Mouse (Mus musculus): ENCODE measurements at regions not wholly inside any gene's neighbourhood (a gene's known extent, or its start where the extent isn't known, plus 50 kb on each side); places are given as distances from the start of the nearest gene placed in this dataset.

GRCm38 (mm10) chr6:51057229-51057628 lies 375.2 kb upstream of the Nfe2l3 start:
- no peak for ATAC-seq (ENCODE audit: low FRiP score, low read depth)
- H3K4me2 ChIP-seq (replicated peaks), result no peak overlapping the region
- WGBS, result 43% methylated on average over 7 of the region's 7 CpGs
- no peaks in the 10 kb centered on the region for H3K9me3 ChIP-seq
- H3K9ac ChIP-seq, result no peak overlapping the region
- no peaks in the 10 kb centered on the region for H3K36me3 ChIP-seq
- H3K4me3 ChIP-seq, result no peak overlapping the region
- H3K27ac ChIP-seq, result no peak overlapping the region
- H3K27me3 ChIP-seq, result peaks cover 85% of the 10 kb centered on the region
- peaks cover 34% of the 10 kb centered on the region for H3K4me1 ChIP-seq

DNA sequence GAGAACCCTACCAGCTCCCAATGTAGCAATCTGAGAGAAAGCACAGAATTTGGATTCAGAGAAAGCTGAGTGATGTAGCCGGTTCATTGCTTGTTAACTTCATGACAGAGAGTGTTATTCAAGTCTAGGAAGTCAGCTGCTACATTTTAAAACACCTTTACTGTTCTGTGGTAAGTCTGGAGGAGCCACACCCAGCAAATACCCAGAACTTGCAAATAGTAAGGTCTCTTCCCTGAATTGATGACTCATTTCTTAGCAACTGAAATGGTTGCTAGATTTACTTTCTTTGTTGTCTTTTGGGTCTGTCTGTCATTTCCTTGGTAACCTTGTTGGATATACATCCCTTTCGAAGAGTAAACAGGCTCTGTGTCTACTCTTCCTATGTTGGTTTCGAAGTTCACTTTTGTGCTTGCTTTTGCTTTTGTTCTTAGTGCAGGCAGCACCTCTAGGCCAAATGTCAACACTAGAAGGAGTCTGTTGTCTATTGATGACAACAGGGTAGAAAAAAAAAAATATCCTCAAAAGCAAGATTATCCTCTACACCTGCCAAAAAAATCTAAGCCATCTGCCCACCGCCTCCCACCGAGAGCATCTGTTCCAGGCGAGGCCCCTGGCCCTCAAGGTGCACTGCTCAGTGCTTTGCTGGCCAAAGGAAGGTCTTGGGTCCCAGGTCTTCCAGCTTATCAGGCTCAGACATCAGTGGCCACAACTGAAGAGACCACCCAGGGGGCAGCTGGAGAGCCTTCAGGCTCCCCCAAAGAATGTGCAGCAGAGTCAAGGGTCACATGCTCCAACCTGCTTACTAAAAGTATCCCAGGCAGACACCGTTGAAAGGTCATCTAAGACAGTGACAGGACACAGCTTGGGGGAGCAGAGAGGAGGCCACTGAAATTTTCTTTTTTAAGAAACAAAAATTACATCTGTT lies 372.3 kb upstream of the Nfe2l3 start:
- Histone ChIP-seq H3K36me3 (no peaks in the 10 kb centered on the region), H3K4me1 (peaks cover 27% of the 10 kb centered on the region), H3K4me2 (replicated peaks) (peak overlapping the region; percentile 4; the same call in 1 of the 2 replicates), H3K27me3 (peaks cover 74% of the 10 kb centered on the region), H3K4me3 (no peak overlapping the region), H3K9me3 (no peaks in the 10 kb centered on the region), H3K9ac (no peak overlapping the region), H3K27ac (peak overlapping the region; percentile 67; the same call in 1 of the 2 replicates)
- WGBS, result 63% methylated on average over 7 of the region's 7 CpGs
- no peak for ATAC-seq (ENCODE audit: low FRiP score, low read depth)

DNA sequence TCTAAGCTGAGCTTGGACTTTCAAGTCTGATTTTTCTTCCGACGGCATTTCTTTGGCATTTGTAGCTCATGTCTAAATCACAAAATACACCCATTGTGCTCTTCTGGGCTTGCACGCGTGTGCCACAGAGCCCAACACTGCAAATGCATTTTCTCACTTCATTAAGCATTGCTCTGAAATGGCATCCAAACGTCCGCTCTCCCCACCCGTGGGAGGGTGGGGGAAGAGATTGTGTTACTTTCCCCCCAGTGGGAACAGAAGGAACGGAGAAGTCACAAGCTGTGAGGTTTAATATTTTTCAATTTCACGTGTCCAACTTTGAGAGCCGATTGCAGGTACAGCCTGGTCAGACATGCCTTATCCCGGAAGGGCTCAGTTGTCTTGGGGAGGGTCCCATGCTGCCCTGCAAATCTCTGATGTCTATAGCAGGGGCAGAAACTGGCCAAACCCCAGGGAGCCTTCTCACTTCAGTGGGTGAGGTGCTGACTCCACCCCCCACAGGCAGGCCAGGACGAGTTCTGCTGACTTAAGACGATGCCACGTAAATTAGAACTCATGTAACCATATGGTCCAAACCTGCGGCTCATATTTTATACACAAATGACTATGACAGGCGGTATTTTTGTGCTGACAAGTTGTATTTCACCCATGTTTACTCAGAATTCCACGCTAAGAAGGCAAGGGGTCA lies 371.5 kb upstream of the Nfe2l3 start:
- Histone ChIP-seq H3K4me2 (replicated peaks) (peak overlapping the region; percentile 4; the same call in 1 of the 2 replicates), H3K9ac (no peak overlapping the region; the same call in 1 of the 2 replicates), H3K36me3 (no peaks in the 10 kb centered on the region), H3K9me3 (no peaks in the 10 kb centered on the region), H3K4me1 (peaks cover 34% of the 10 kb centered on the region), H3K27ac (peak overlapping the region; percentile 67; the same call in 1 of the 2 replicates), H3K27me3 (peaks cover 69% of the 10 kb centered on the region), H3K4me3 (no peak overlapping the region)
- 37% methylated on average over 17 of the region's 17 CpGs for WGBS
- no peak; the same call in 1 of the 2 replicates for ATAC-seq (ENCODE audit: low FRiP score, low read depth)

GRCm38 (mm10) chr6:51065156-51065555 lies 367.3 kb upstream of the Nfe2l3 start:
- WGBS, result 18% methylated on average over 6 of the region's 6 CpGs
- no peak for ATAC-seq (ENCODE audit: low FRiP score, low read depth)
- Histone ChIP-seq H3K4me1 (peaks cover 63% of the 10 kb centered on the region), H3K4me2 (replicated peaks) (no peak overlapping the region), H3K9ac (no peak overlapping the region), H3K9me3 (no peaks in the 10 kb centered on the region), H3K27me3 (peaks cover 44% of the 10 kb centered on the region), H3K27ac (0 out of 2 replicates have a peak overlapping the region, but pooled peaks have one; percentile 28), H3K4me3 (no peak overlapping the region), H3K36me3 (no peaks in the 10 kb centered on the region)

DNA sequence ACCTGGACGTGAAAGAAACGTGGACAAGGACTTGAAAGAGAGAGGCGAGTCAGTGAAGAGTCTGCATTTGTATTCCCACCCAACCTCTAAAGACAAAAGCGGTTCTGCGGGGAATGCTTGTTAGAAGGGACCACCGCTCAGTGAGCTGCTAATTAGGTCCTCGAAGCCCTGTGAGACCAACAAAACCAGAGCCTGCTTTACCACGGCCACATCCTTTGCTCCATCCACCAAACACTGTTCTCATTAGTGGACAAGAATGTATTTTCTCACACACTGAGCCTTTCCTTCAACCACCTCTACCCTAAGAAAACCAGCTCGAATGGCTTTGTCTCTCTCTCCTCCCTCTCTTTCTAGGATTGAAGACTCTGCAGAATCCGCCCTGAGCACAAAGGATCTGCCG lies 365.1 kb upstream of the Nfe2l3 start:
- no peak for ATAC-seq (ENCODE audit: low FRiP score, low read depth)
- no peak overlapping the region for H3K4me3 ChIP-seq
- 56% methylated on average over 11 of the region's 11 CpGs for WGBS
- H3K27ac ChIP-seq, result no peak overlapping the region
- H3K9me3 ChIP-seq, result no peaks in the 10 kb centered on the region
- no peak overlapping the region for H3K9ac ChIP-seq
- peaks cover 50% of the 10 kb centered on the region for H3K4me1 ChIP-seq
- no peaks in the 10 kb centered on the region for H3K36me3 ChIP-seq
- no peak overlapping the region for H3K4me2 ChIP-seq (replicated peaks)
- peaks cover 34% of the 10 kb centered on the region for H3K27me3 ChIP-seq

- no peaks in the 10 kb centered on the region for H3K36me3 ChIP-seq
- 23% methylated on average over 5 of the region's 5 CpGs for WGBS
- no peaks in the 10 kb centered on the region for H3K9me3 ChIP-seq
- peak; percentile 51; the same call in 1 of the 2 replicates for ATAC-seq (ENCODE audit: low FRiP score, low read depth)
- H3K4me3 ChIP-seq, result no peak overlapping the region
- H3K9ac ChIP-seq, result no peak overlapping the region
- peaks cover 34% of the 10 kb centered on the region for H3K27me3 ChIP-seq
- peaks cover 52% of the 10 kb centered on the region for H3K4me1 ChIP-seq
- peak overlapping the region; percentile 49; the same call in 1 of the 2 replicates for H3K27ac ChIP-seq
- peak overlapping the region; percentile 37 for H3K4me2 ChIP-seq (replicated peaks)
Measured at GRCm38 (mm10) chr6:51069945-51070344, 362.5 kb upstream of the Nfe2l3 start.

DNA sequence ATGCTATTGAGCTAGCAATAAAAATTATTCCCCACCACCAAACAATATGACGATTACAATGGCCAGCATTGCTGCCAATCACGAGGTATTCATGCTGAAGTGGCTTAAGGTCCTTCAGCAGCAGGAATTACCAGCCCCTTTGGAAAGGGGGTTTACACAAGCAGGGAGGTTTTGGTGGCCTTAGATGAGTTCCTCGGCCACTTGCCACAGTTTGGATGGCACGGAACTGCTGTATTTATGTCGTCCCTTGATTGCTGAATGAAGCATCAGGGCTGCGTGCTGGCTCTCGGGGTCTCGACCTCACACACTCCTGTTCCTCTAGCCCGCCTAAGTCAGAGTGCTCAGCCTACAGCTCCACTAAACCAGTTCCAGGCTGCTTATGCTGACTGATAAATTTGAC lies 361.2 kb upstream of the Nfe2l3 start:
- H3K4me1 ChIP-seq, result peaks cover 48% of the 10 kb centered on the region
- 40% methylated on average over 9 of the region's 9 CpGs for WGBS
- no peaks in the 10 kb centered on the region for H3K9me3 ChIP-seq
- no peak overlapping the region for H3K4me3 ChIP-seq
- peak overlapping the region; percentile 16 for H3K27ac ChIP-seq
- ATAC-seq (ENCODE audit: low FRiP score, low read depth), result no peak
- H3K9ac ChIP-seq, result no peak overlapping the region
- H3K27me3 ChIP-seq, result peaks cover 27% of the 10 kb centered on the region
- no peak overlapping the region for H3K4me2 ChIP-seq (replicated peaks)
- no peaks in the 10 kb centered on the region for H3K36me3 ChIP-seq

GRCm38 (mm10) chr6:51075026-51075425 lies 357.4 kb upstream of the Nfe2l3 start:
- H3K4me1 ChIP-seq, result peaks cover 43% of the 10 kb centered on the region
- WGBS, result 73% methylated on average over 8 of the region's 8 CpGs
- peaks cover 21% of the 10 kb centered on the region for H3K27me3 ChIP-seq
- H3K36me3 ChIP-seq, result no peaks in the 10 kb centered on the region
- peak overlapping the region; percentile 63 for H3K27ac ChIP-seq
- no peak overlapping the region for H3K4me3 ChIP-seq
- H3K4me2 ChIP-seq (replicated peaks), result no peak overlapping the region
- no peaks in the 10 kb centered on the region for H3K9me3 ChIP-seq
- no peak overlapping the region for H3K9ac ChIP-seq
- no peak for ATAC-seq (ENCODE audit: low FRiP score, low read depth)

DNA sequence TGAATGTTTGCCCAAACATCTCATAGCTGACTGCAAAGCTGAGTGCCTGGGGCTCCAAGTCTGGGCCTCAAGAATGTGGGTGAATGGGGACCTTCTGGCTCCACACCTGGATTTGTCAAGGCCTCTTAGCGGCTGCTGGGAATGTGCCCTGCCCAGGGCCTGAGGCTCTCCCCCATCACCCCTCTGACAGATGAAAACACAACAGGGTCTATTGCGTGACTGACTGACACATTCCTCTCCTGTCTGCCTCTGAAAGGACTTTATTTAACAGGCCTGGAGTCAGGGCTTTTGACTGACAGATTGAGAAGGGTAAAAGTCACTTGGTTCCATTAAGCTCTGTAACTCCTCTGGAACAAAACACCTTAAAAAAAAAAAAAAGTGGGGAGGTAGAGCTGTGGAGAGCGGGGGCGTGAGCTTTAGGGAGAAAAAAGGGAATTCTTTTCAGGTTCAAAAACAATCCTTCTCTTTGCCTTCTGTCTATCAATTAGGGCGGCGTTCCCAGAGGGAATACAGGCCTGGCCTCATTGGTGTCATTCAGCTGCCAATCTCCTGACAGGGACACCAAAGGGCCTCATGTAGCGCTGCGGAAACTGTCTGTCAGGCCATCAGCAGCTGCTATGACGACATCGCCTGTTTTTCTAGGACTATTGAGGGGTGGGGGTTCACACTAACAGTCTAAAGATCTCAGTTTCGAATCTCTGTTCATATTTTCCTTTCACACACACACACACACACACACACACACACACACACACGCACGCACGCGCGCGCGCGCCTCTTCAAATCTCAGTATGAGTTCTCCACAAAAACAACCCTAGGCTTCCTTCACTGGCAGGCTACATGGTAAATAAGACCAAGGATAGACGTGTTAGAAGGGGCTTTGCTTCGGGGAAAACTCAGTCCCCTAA lies 355.4 kb upstream of the Nfe2l3 start:
- H3K27me3 ChIP-seq, result peaks cover 12% of the 10 kb centered on the region
- 64% methylated on average over 21 of the region's 21 CpGs for WGBS
- no peak overlapping the region for H3K4me3 ChIP-seq
- H3K36me3 ChIP-seq, result no peaks in the 10 kb centered on the region
- peak overlapping the region; percentile 82 for H3K27ac ChIP-seq
- peaks cover 36% of the 10 kb centered on the region for H3K4me1 ChIP-seq
- H3K9me3 ChIP-seq, result no peaks in the 10 kb centered on the region
- peak; percentile 84 for ATAC-seq (ENCODE audit: low FRiP score, low read depth)
- no peak overlapping the region for H3K9ac ChIP-seq
- peak overlapping the region; percentile 14 for H3K4me2 ChIP-seq (replicated peaks)

DNA sequence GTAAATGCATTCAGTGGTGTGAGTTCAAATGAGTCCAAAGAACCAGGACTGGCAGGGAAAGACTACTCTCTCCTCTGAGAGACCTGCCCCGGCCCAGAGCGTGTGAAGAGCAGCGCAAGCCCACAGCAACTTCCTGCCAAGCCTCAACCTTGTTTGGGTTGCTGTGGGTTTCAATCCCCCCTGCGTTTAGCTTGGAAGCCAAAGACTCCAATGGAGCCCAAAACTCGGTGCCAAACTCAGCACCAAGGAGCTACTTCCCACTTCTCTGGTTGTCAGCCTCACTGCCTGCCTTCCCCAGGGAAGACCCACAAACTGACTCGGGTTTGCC lies 354.7 kb upstream of the Nfe2l3 start:
- H3K9ac ChIP-seq, result no peak overlapping the region
- peaks cover 36% of the 10 kb centered on the region for H3K4me1 ChIP-seq
- no peaks in the 10 kb centered on the region for H3K9me3 ChIP-seq
- H3K27ac ChIP-seq, result peak overlapping the region; percentile 82
- no peak overlapping the region; the same call in 1 of the 2 replicates for H3K4me2 ChIP-seq (replicated peaks)
- H3K27me3 ChIP-seq, result peaks cover 12% of the 10 kb centered on the region
- ATAC-seq (ENCODE audit: low FRiP score, low read depth), result no peak
- H3K4me3 ChIP-seq, result no peak overlapping the region
- no peaks in the 10 kb centered on the region for H3K36me3 ChIP-seq
- WGBS, result 51% methylated on average over 6 of the region's 6 CpGs

DNA sequence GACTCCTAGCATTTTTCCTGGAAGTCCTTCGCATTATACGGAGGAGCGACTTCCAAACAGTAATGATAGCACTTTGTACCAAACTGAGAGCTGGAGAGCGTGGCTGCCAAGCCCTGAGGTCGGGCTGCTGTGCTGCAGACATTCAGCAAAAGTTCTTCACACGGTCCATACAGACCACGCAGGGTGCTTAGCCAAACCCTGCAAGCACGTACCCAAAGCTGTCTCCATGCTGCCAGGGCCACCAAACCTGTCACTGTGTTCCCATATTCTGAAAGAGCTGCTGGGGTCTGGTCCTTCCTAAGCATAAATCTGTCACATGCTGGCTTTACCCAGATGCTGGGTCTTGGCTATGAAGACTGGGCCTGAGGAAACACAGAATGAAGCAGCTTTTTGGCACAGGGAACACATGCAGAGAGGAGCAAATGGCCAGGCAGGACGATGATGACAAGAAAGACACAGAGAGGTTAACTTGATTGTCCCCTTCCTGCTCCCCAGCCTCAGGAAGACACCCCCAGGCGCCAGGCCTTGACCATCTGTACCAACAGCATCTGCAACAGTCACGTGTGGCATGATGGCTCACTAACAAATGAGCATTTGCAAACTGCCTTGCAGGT lies 354.0 kb upstream of the Nfe2l3 start:
- no peak for ATAC-seq (ENCODE audit: low FRiP score, low read depth)
- Histone ChIP-seq H3K9me3 (no peaks in the 10 kb centered on the region), H3K27me3 (peaks cover 9% of the 10 kb centered on the region; the same call in 1 of the 2 replicates), H3K4me1 (peaks cover 39% of the 10 kb centered on the region), H3K4me3 (no peak overlapping the region), H3K4me2 (replicated peaks) (no peak overlapping the region), H3K27ac (peak overlapping the region; percentile 82), H3K9ac (no peak overlapping the region), H3K36me3 (no peaks in the 10 kb centered on the region)
- WGBS, result 65% methylated on average over 11 of the region's 11 CpGs
